Mouse (Mus musculus): ENCODE measurements around the gene Zfp979. TPM values are rescaled to one million over a fixed set of nuclear protein-coding genes. Genes with fewer than 3 reads are reported as not detected.

Gene Zfp979
- total RNA-seq, 1 experiment from 2014 or later: not detected

Other genes with a start within 250 kb of the Zfp979 start
- gene Zfp982, start 150.1 kb downstream of the Zfp979 start, total RNA-seq (2017): 0.58 TPM in 1 of 3 replicates, not detected in the others
- not detected in 3 replicates for gene Gm16503, start 102.3 kb downstream of the Zfp979 start, total RNA-seq (2017)
- gene Zfp985, start 89.2 kb downstream of the Zfp979 start, total RNA-seq (2017): not detected in 3 replicates
- 0.43 TPM in 1 of 3 replicates, not detected in the others for gene Zfp534, start 60.0 kb upstream of the Zfp979 start, total RNA-seq (2017)
- 29.2 to 47.8 TPM (median 38.2 TPM) in 3 replicates for gene Zfp984, start 167.3 kb upstream of the Zfp979 start, total RNA-seq (2017)
- 5.8 to 14.7 TPM (median 11.8 TPM) in 3 replicates for gene Zfp933, start 205.9 kb upstream of the Zfp979 start, total RNA-seq (2017)
- gene Miip, start 226.3 kb upstream of the Zfp979 start, total RNA-seq (2017): 26.5 to 65.0 TPM (median 45.3 TPM) in 3 replicates
- gene Fv1, start 226.5 kb upstream of the Zfp979 start, total RNA-seq (2017): 7.9 to 21.2 TPM (median 15.1 TPM) in 3 replicates